Mouse (Mus musculus) forebrain, embryonic 13.5 days (tissue): Measurements from ENCODE around the gene Lhfpl2. TPM values are rescaled to one million over a fixed set of nuclear protein-coding genes. Genes with fewer than 3 reads are reported as not detected.

Experiments used
- ATAC-seq: fragments of 200-750 bp; cut with Nextera tagmentation; 2 replicates; pipeline ENCODE4 v1.8.0; 2017
- H3K27ac ChIP-seq: fragments of 300-500 bp; sonication (generic); 2 replicates; pipeline ENCODE4 v1.5.1; 2015; ENCODE audit warnings: inconsistent platforms, mild to moderate bottlenecking, moderate library complexity
- H3K27me3 ChIP-seq: fragments of 300-500 bp; sonication (generic); 2 replicates; pipeline ENCODE4 v1.6.1; 2015; ENCODE audit warnings: mild to moderate bottlenecking, inconsistent platforms
- H3K36me3 ChIP-seq: fragments of 300-500 bp; sonication (generic); 2 replicates; pipeline ENCODE4 v1.6.1; 2015; ENCODE audit warnings: mild to moderate bottlenecking, inconsistent platforms; ENCODE audit not compliant: poor library complexity, severe bottlenecking
- H3K4me1 ChIP-seq: fragments of 300-500 bp; sonication (generic); 2 replicates; pipeline ENCODE4 v1.6.1; 2015; ENCODE audit warnings: inconsistent platforms
- H3K4me2 ChIP-seq: fragments of 300-500 bp; sonication (generic); 2 replicates; pipeline ENCODE4 v1.6.1; 2015; ENCODE audit warnings: inconsistent platforms, mild to moderate bottlenecking, moderate library complexity
- H3K4me3 ChIP-seq: fragments of 300-500 bp; sonication (generic); 2 replicates; pipeline ENCODE4 v1.5.1; 2015; ENCODE audit warnings: mild to moderate bottlenecking, inconsistent platforms
- H3K9ac ChIP-seq: fragments of 300-500 bp; sonication (generic); 2 replicates; pipeline ENCODE4 v1.6.1; 2015; ENCODE audit warnings: mild to moderate bottlenecking, inconsistent platforms
- H3K9me3 ChIP-seq: fragments of 300-500 bp; sonication (generic); replicated peaks from 2 replicates; pipeline ENCODE4 v1.6.1; 2016; ENCODE audit warnings: inconsistent platforms
- WGBS: fragments of 180-500 bp; shearing (Covaris S2); methylation state at CpG from one replicate; pipeline ENCODE4 v1.1.7; 2015; 5-methylcytosine and 5-hydroxymethylcytosine counted together
- polyA plus RNA-seq: library from polyadenylated mRNA; unstranded; fragments of >200 nt; fragmentation: Nextera tagmentation; extraction: Ambion mirVana; gene quantifications from 2 replicates; pipeline ENCODE4 v1.2.1, GENCODE M21; 2015

The Lhfpl2 gene
- polyA plus RNA-seq, 1 experiment from 2014 or later: 10.1 TPM

DNA sequence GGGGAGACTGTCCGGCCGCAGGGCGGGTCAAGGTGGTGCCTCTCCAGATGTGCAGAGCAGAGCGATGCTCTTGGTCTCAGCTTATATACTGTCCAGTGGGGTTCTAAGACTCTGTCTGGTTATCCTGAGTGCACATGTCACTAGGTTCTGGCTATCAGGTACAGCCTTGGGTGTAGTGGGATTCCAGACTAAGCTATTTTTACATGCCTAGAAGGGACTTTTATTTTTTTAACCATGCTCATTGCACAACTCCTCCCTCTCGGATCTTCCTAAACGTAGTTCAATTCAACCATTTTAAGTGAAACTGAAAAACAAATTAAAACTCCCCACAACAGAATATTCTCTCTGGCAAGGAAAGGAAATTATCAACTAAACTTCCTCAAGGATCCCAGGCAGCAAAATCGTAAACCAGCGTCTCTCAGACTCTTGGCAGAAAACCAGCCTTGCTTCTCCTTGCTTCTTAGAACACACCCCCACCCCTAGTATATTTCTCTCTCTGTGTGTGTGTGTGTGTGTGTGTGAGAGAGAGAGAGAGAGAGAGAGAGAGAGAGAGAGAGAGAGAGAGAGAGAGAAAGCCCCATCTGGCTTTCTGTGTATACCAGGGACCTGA, 47.4 kb downstream of the Lhfpl2 start:
- Histone ChIP-seq H3K27ac (no peak overlapping the region), H3K4me1 (no peaks in the 10 kb centered on the region), H3K36me3 (no peaks in the 10 kb centered on the region), H3K27me3 (no peaks in the 10 kb centered on the region), H3K4me3 (no peak overlapping the region), H3K4me2 (no peak overlapping the region), H3K9ac (no peak overlapping the region), H3K9me3 (no peaks in the 10 kb centered on the region)
- WGBS: 88% methylated on average over 8 of the region's 8 CpGs
- ATAC-seq: no peak

DNA sequence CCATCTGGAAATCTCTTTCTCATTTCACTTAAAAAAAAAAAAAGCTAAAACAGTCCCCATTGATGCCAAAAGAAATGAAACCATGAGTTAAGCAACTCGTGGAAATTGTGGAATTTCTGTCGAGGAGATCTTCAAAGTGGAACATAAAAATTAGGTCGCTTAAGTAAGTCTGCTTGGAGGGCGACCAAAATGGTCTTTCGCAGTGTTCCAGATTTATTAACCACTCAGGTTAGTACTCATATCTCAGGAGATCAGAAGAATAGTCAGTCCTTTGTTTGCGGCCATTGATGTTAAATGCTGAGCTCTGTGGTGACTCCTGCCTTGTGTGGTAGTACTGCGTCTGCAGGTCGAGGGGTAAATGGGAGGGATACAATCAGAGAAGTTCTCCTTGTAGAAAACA, 48.8 kb downstream of the Lhfpl2 start:
- Histone ChIP-seq H3K27ac (no peak overlapping the region), H3K4me3 (no peak overlapping the region)
- WGBS: 89% methylated on average over 8 of the region's 8 CpGs

DNA sequence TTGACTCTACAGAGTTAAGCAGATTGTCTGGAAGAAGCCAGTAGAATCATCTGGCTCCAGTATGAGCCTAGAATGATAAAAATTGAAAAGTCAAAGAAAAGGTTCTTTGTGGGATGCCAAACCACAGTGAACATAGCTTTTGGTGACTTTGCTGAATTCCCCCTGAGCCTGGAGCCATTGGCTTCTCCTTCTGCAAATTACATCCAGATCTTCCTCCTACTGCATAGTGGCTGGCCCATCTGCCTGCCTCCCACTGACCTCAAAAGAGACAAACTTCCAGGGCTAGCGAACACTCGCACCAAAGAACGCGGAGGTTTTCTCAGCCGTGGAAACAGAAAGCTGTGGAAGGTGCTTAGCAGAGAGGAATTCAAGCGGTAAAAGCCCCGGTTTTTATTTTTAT, 49.4 kb downstream of the Lhfpl2 start:
- H3K27ac ChIP-seq: no peak overlapping the region
- H3K4me1 ChIP-seq: no peaks in the 10 kb centered on the region
- H3K9me3 ChIP-seq: no peaks in the 10 kb centered on the region
- H3K4me2 ChIP-seq: no peak overlapping the region
- H3K27me3 ChIP-seq: no peaks in the 10 kb centered on the region
- no peak overlapping the region for H3K9ac ChIP-seq
- no peak for ATAC-seq
- H3K4me3 ChIP-seq: no peak overlapping the region
- no peaks in the 10 kb centered on the region for H3K36me3 ChIP-seq
- 97% methylated on average over 7 of the region's 7 CpGs for WGBS

More for the DNA sequence above, 48.8 kb downstream of the Lhfpl2 start:
- no peaks in the 10 kb centered on the region for H3K36me3 ChIP-seq
- no peaks in the 10 kb centered on the region for H3K4me1 ChIP-seq
- H3K9me3 ChIP-seq: no peaks in the 10 kb centered on the region
- no peak overlapping the region for H3K9ac ChIP-seq
- H3K4me2 ChIP-seq: no peak overlapping the region
- ATAC-seq: no peak
- H3K27me3 ChIP-seq: no peaks in the 10 kb centered on the region

DNA sequence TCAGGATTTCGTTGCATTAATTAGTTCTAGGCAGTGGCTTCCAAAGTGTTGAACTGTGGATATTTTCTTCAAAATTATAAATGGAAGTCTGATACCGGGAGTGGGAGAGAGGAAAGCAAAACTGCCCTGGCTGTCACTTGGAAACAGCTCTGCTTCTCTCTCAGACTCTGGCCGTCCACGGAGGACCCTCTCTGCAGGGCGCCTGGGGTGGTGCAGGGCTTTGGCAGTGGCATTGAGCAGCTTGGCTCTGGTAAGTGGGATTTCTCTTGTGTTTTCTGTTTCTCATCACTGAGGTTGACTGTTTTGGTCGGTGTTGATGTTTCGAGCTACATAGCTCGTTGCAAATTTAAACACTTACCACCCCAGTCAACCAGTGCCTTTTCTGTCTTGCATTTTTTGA, 53.0 kb downstream of the Lhfpl2 start:
- Histone ChIP-seq H3K36me3 (no peaks in the 10 kb centered on the region), H3K4me3 (no peak overlapping the region), H3K27me3 (no peaks in the 10 kb centered on the region), H3K27ac (no peak overlapping the region), H3K9me3 (no peaks in the 10 kb centered on the region), H3K4me1 (0 out of 2 replicates have a peak, but pooled peaks cover 2% of the 10 kb centered on the region), H3K9ac (no peak overlapping the region), H3K4me2 (no peak overlapping the region)
- ATAC-seq: no peak
- 87% methylated on average over 8 of the region's 8 CpGs for WGBS

DNA sequence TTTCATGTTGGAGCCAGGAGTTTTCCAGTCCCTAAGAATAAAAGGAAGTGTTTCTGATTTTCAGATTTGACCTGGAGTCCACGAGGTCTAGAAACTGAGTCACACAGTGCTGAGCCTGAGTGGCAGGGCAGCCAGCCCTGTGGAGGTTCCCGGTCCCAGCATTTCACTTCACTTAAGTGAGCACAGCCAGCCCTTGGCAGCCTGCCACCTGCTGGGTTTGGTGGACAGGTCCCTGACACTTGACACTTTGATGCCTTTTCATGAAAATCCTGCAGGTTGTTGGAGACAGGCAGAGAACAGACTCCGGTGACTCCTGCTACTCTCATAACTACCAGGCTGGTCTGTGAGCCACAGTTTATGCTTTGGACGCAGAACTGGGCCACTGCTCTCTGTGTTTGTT, 57.9 kb downstream of the Lhfpl2 start:
- Histone ChIP-seq H3K9ac (no peak overlapping the region), H3K27me3 (no peaks in the 10 kb centered on the region), H3K4me1 (peaks cover 10% of the 10 kb centered on the region; the same call in 1 of the 2 replicates), H3K36me3 (0 out of 2 replicates have a peak, but pooled peaks cover 3% of the 10 kb centered on the region), H3K4me3 (no peak overlapping the region), H3K27ac (no peak overlapping the region), H3K4me2 (no peak overlapping the region), H3K9me3 (peaks cover 7% of the 10 kb centered on the region; the same call in 1 of the 2 replicates)
- WGBS: 44% methylated on average over 4 of the region's 4 CpGs
- no peak for ATAC-seq

DNA sequence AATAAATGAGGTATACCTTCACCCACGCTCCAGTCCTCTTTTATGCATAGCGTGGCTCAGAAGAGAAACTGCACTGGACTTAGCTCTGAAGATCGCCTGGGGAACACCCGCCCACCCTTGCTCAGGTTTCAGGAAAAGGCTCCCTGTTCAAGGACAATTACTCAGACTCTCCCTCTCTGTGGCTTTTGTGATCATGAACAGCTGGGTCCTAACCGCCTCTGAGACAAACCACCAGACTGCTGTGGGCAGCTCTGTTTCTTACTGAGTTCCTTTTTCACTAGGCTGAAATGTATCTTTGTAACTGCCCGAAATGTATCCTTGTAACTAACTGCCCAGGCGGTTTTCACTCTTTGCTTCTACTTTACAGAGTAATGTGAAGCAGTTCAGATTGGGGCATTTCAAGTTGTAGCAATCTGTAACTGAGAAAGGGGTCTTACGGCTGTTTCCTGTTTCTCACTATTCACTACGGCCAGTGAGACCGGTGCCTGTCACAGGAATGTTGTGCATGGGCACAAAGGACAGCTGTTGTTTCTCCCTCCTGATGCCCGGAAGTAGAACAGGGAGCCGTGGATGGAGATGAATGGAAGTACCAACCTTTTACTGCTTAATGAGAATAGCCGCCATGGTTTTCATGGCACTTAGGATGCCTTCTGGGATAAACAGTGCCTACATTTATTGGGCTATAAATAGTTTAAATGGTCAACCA, 59.3 kb downstream of the Lhfpl2 start:
- peaks cover 7% of the 10 kb centered on the region; the same call in 1 of the 2 replicates for H3K9me3 ChIP-seq
- H3K4me1 ChIP-seq: peaks cover 10% of the 10 kb centered on the region; the same call in 1 of the 2 replicates
- ATAC-seq: no peak
- no peak overlapping the region for H3K27ac ChIP-seq
- no peak overlapping the region for H3K4me2 ChIP-seq
- H3K36me3 ChIP-seq: 0 out of 2 replicates have a peak, but pooled peaks cover 3% of the 10 kb centered on the region
- WGBS: 69% methylated on average over 13 of the region's 13 CpGs
- no peak overlapping the region for H3K9ac ChIP-seq
- no peak overlapping the region for H3K4me3 ChIP-seq
- H3K27me3 ChIP-seq: no peaks in the 10 kb centered on the region

DNA sequence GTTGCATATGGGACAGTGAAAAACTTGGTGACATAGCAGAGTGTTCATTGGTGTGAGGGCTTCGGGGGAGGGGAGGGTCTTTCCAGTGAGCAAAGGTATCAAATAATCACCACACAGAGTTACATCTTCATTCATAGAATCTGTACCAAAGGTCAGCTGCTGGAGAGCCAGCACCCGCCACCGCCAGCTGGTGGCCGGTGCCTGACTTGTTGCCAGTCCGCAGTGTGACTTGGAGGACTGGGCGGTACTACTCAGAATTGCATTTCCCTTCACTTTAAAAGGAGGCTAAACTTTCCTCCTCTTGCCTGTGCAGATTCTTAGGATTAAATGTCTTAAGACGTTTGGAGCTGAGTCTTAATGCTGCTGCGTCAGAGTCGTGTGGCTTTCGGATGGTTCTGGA, 59.9 kb downstream of the Lhfpl2 start:
- Histone ChIP-seq H3K9me3 (peaks cover 7% of the 10 kb centered on the region; the same call in 1 of the 2 replicates), H3K4me1 (peaks cover 10% of the 10 kb centered on the region; the same call in 1 of the 2 replicates), H3K27ac (no peak overlapping the region), H3K4me2 (no peak overlapping the region), H3K36me3 (0 out of 2 replicates have a peak, but pooled peaks cover 3% of the 10 kb centered on the region), H3K9ac (no peak overlapping the region), H3K27me3 (no peaks in the 10 kb centered on the region), H3K4me3 (no peak overlapping the region)
- no peak for ATAC-seq
- 96% methylated on average over 10 of the region's 10 CpGs for WGBS

DNA sequence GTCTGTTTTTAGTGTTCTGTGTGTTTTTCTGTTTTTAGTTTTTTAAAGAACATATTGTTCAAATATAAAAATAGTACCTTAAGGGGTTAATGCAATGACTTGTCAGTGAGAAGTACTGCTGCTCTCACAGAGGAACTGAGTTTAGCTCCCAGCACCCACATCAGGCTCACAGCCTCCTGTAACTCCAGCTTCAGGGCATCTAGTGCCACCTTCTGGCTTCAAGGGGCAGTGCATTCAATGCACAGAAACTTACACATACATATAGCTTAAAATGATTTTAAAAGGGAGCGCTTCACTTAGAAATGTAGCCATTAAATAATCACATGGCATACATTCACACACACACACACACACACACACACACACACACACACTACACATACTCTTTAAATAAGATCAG, 60.5 kb downstream of the Lhfpl2 start:
- no peak overlapping the region for H3K9ac ChIP-seq

DNA sequence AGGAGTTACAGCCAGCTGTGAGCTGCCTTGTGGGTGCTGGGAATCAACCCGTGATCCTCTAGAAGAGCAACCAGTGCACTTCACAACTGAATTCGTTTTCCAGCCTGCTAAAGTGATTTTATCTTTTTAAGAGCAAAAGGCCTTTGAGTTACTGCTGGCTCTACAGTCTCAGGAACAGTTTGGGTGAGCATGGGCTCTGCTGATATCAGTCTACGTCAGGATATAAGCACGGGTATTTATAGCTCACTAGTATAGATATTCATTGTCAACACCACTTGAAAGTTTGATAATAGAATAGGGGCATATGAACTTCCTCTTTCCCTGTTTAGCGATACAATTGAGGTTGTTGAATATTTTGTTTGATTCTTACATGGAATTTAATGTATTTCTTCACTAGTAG, 61.7 kb downstream of the Lhfpl2 start:
- Histone ChIP-seq H3K27me3 (no peaks in the 10 kb centered on the region), H3K4me1 (peaks cover 10% of the 10 kb centered on the region; the same call in 1 of the 2 replicates), H3K27ac (no peak overlapping the region), H3K9me3 (peaks cover 7% of the 10 kb centered on the region; the same call in 1 of the 2 replicates), H3K4me3 (no peak overlapping the region), H3K9ac (no peak overlapping the region), H3K36me3 (0 out of 2 replicates have a peak, but pooled peaks cover 3% of the 10 kb centered on the region), H3K4me2 (no peak overlapping the region)
- WGBS: 92% methylated on average over 5 of the region's 5 CpGs
- no peak for ATAC-seq

More for the DNA sequence above, 60.5 kb downstream of the Lhfpl2 start:
- WGBS: 96% methylated on average over 1 of the region's 1 CpGs
- H3K4me2 ChIP-seq: no peak overlapping the region
- H3K9me3 ChIP-seq: peaks cover 7% of the 10 kb centered on the region; the same call in 1 of the 2 replicates
- no peak for ATAC-seq
- 0 out of 2 replicates have a peak, but pooled peaks cover 3% of the 10 kb centered on the region for H3K36me3 ChIP-seq
- peaks cover 10% of the 10 kb centered on the region; the same call in 1 of the 2 replicates for H3K4me1 ChIP-seq
- no peak overlapping the region for H3K27ac ChIP-seq
- no peaks in the 10 kb centered on the region for H3K27me3 ChIP-seq
- no peak overlapping the region for H3K4me3 ChIP-seq

DNA sequence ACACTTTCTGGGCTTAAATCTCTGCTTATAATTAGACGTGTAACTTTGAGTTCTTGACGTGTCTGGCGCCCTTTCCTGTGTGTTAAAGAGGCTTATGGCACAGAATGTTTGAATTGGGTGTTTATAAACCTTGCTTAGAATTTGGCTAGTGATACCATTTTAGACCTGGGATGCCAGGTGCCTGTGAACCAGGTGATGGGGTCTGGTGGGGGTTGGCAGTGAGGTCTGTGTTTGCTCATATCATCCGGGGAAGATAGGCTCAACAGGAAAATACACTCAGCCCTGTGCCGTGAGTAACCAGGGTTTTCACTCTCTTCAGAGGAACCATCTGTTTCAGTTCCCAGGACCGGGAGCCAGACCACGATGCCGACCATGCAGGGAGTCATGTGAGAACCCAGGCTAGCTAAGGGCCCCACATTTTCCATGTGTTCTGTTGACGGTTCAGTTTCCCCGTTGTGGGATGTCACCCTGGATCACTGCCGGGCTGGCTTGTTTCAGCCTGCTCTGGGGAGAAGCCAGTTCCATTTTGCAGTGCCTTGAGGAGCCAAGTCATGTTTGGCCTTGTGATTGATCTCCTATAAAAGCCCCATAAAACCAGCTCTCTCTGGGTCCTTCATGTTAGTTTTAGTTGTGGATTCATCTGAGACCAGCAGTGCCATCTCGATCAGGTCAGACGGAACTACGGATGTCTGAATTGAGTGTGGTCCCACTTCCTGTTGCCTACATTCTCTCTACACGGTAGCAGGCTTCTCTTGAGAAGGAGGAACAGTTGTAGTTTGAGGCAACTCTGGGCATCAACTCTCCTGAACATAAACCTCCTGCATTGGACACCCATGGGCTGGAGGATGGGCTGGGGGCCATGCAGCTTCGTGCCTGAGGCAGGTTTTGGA, 65.4 kb downstream of the Lhfpl2 start:
- ATAC-seq: no peak
- 93% methylated on average over 16 of the region's 16 CpGs for WGBS
- H3K27ac ChIP-seq: no peak overlapping the region
- H3K4me1 ChIP-seq: no peaks in the 10 kb centered on the region
- no peaks in the 10 kb centered on the region for H3K27me3 ChIP-seq
- H3K9me3 ChIP-seq: 0 out of 2 replicates have a peak, but pooled peaks cover 5% of the 10 kb centered on the region
- no peaks in the 10 kb centered on the region for H3K36me3 ChIP-seq
- H3K9ac ChIP-seq: no peak overlapping the region
- no peak overlapping the region for H3K4me3 ChIP-seq
- no peak overlapping the region for H3K4me2 ChIP-seq

DNA sequence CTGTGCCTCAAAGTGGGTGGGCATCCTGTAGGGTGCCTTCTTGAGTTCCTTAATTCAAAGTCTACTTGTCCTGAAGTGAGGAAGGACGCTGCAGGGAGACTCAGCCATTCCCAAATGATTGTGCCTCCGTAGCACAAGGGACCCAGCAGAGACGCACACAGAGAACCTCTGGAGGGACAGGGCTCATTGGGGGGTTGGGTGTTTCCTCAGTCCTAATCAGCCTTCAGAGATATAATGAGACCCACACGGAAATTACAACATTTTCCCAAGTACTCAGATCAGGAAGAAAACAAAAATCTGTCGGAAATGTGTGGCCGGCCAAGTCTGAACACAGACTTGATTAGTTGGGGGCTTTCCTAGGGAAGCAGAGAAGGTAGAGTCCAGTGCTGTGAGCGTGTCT, 72.8 kb downstream of the Lhfpl2 start:
- no peak for ATAC-seq

More for the DNA sequence above, 72.8 kb downstream of the Lhfpl2 start:
- no peaks in the 10 kb centered on the region for H3K27me3 ChIP-seq
- no peak overlapping the region for H3K9ac ChIP-seq
- no peak overlapping the region for H3K27ac ChIP-seq
- H3K4me2 ChIP-seq: no peak overlapping the region
- H3K4me1 ChIP-seq: peaks cover 7% of the 10 kb centered on the region; the same call in 1 of the 2 replicates
- no peak overlapping the region for H3K4me3 ChIP-seq
- 62% methylated on average over 7 of the region's 7 CpGs for WGBS
- no peaks in the 10 kb centered on the region for H3K36me3 ChIP-seq
- no peaks in the 10 kb centered on the region for H3K9me3 ChIP-seq
